Mouse (Mus musculus): Measurements from ENCODE around the gene Tnxb.

The Tnxb gene

GRCm38 (mm10) chr17:34643944-34644343 is 26.4 kb upstream of the Tnxb start:
- no peak for DNase-seq (ENCODE audit: low spot score)

DNA sequence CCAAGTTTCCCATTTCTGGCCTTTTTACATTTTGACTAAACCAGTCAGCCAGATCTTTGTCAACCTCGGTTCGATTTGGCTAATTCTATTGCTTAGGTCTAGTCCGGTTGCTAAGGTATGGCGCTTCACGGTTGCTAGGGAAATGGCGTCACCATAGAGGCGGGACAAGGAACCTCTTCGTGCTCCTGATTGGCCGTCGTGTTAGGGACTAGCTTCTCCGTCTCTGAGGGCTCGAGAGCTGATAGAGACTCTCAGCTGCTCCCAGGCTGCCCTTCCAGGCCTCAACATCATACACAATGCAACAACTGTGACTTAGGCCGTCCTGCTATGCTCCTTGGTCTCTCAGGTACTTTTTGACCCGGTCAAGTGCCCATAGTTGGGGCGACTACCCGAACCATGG is 25.7 kb upstream of the Tnxb start, which contains the start of gene Fkbpl:
Gene Fkbpl (plus strand): TSS at position 157 of the 400 bp plus-strand sequence.
- peak; percentile 92 for DNase-seq (ENCODE audit: low spot score)

GRCm38 (mm10) chr17:34645256-34645829 is 25.0 kb upstream of the Tnxb start:
- DNase-seq (ENCODE audit: low spot score): no peak

DNA sequence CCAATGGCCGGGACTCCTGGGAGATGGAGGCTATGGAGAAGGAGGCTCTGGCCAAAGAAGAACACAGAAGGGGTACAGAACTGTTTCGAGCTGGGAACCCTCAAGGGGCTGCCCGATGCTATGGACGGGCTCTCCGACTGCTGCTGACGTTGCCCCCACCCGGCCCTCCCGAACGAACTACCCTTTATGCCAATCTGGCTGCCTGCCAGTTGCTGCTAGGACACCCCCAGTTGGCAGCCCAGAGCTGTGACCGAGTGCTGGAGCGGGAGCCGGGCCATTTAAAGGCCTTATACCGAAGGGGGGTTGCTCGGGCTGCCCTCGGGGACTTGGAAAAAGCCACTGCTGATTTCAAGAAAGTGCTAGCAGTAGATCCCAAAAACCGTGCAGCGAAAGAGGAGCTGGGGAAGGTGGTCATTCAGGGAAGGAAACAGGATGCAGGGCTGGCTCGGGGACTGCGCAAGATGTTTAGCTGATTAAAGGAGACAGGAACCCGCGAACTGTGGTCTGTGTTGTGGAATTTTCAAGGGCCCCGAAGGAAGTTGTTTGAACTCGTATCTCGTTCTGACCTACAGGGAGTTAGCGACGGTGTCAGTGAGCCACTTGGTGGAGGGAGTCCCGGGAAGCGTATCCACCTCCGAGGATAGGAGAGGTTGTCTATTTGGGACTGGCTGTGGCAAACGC is 24.4 kb upstream of the Tnxb start:
- DNase-seq (ENCODE audit: low spot score): no peak

- DNase-seq (ENCODE audit: low spot score): peak; percentile 97
These were observed 23.2 kb upstream of the Tnxb start, which contains the start of gene Atf6b for GRCm38 (mm10) chr17:34646906-34647787. Atf6b (plus strand) TSS chr17:34647146.

GRCm38 (mm10) chr17:34648141-34648890 is 22.0 kb upstream of the Tnxb start:
- no peak for DNase-seq (ENCODE audit: low spot score)

DNA sequence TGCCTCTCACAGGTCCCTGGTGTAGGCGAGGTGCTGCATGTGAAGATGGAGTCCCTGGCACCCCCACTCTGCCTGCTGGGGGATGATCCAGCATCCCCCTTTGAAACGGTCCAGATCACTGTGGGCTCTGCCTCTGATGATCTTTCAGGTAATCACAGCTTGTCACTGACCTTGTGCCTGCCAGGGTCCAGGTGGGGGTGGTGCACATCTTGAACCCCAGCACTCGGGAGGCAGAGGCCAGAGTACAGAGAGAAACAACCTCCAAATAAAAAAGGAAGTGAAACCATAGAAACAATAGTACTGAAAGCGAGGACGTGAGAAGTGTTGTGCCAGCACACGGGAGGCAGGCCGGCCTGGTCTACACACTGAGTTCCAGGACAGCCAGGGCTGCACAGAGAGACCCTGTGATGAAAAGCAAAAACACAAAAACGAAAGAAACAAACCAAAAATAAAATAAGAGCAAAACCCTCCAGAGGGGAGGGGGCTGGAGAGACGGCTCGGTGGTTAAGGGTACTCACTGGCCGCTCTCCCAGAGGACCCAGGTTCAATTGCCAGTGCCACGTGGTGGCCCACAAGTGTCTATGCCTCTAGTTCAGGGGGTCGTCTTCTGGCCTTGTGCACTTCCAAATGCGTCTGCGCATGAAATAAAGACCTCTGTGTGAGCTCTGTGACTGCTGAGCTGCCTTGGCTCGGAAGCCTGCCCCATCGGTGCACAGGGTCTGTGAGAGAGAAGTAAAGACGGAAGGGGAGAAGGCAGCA is 21.1 kb upstream of the Tnxb start:
- DNase-seq (ENCODE audit: low spot score): no peak

DNA sequence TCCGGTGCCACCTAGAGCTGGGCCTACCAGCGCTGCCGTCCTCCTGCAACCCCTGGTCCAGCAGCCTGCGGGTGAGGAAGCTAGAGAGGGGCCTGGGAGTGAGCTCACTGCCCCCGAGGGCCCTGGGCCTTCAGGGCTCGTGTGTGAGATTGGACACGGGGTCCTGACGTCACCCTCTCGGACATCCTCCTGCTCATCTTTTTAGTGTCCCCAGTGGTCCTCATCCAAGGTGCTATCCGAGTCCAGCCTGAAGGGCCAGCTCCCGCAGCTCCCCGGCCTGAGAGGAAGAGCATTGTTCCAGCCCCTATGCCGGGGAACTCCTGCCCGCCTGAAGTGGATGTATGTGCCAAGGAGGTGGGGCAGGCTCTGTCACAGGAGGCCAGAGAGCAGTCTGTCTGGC is 19.6 kb upstream of the Tnxb start:
- DNase-seq (ENCODE audit: low spot score): no peak

- DNase-seq (ENCODE audit: low spot score): no peak
These were observed 18.7 kb upstream of the Tnxb start for GRCm38 (mm10) chr17:34651507-34652221.

- no peak for DNase-seq (ENCODE audit: low spot score)
These were observed 17.8 kb upstream of the Tnxb start for GRCm38 (mm10) chr17:34652546-34652945.

GRCm38 (mm10) chr17:34652985-34653384 is 17.4 kb upstream of the Tnxb start:
- DNase-seq (ENCODE audit: low spot score): no peak

DNA sequence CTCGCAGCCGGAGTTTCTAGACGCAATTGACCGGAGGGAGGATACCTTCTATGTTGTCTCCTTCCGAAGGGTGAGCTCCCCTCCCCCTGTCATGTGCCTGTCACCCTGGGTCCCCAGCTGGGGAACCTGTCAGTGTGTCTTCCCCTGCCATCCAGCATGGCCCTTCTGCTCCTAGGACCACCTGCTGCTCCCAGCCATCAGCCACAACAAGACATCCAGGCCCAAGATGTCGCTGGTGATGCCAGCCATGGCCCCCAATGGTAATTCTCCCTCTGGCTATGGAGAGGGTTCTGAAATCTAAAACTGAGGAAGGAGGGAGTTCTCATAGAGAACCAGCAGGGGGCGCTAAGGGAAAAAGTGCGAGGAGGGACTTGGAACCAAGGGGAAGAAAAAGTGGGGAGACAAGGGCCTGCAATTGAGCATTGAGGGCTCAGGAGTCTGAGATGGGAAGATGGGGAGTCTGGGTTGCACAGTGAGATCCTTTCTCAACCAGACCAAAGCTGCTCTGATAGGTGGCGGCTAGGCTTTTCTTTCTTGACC is 16.5 kb upstream of the Tnxb start:
- no peak for DNase-seq (ENCODE audit: low spot score)

DNA sequence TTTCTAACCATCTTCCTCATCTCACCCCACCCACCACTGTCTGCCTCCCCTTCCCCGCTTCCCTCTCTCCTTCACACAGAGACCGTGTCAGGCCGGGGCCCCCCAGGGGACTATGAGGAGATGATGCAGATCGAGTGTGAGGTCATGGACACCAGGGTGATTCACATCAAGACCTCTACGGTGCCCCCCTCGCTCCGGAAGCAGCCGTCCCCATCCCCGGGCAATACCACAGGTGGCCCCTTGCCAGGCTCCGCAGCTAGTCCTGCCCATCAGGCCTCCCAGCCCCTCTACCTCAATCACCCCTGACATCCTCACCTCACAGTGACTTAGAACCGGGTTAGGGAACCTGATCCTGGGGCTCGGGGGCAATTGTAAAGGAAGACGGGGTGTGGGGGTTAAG is 15.9 kb upstream of the Tnxb start:
- no peak for DNase-seq (ENCODE audit: low spot score)

DNA sequence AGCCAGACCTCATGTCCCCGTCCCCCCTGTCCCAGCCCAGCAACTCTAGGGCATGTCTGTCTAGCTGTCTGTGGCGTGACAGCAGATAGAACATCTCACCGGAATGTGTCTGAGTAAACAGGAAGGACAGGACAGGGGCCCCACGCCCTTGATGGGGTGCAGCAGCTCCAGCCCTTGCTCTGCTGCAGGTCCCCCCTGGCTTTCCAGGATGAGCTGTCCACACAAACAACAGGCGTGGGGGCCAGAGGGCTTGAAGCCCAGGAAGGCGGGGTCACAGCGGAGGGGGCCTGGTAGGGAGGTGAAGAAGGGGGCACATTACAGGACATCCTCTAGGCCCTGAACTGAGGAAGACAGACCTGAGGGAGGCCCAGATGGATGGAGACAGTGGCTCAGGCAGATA is 15.2 kb upstream of the Tnxb start:
- no peak for DNase-seq (ENCODE audit: low spot score)

- DNase-seq (ENCODE audit: low spot score): peak; percentile 83
These were observed 14.7 kb upstream of the Tnxb start for GRCm38 (mm10) chr17:34655581-34655991.

- DNase-seq (ENCODE audit: low spot score): no peak
These were observed 13.7 kb upstream of the Tnxb start for GRCm38 (mm10) chr17:34656666-34657065.

DNA sequence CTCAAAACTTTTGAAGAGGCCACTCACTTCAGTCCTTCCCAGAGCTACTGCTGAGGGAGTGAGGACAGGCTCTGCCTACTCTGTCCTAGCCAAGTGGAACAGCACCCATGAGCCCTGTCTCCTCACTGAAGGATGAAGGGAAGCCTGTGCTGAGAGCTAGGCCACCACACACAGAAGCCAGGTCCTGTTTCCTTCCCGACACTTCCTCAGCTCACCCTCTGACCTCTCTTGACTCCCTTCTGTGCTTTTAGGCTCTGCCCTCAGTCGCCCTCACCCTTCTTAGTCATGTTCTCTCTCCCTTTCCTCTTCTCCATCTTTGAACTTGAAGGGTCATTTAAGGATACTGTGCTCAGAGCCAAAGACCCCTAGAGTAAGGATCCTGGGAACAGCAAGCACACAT is 13.1 kb upstream of the Tnxb start:
- DNase-seq (ENCODE audit: low spot score): no peak

DNA sequence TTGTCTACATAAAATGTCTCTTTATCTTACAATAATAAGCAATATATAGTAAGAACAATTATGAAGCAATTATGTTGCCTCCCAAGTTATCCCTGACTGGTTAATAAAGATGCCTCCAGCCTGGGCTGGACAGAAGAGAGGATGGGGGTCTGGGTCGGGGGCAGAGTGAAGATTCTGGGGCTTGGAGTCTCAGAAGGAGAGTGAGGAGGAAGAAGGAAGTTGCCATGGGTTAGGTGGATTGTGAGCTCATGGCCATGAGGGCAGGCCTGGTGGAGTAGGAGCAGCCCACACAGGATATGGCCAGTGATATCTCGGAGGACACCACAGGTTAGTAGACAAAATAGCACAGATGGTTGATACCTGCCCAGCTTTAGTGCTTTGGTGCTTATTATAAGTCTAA is 12.2 kb upstream of the Tnxb start:
- no peak for DNase-seq (ENCODE audit: low spot score)

- no peak for DNase-seq (ENCODE audit: low spot score)
These were observed 11.7 kb upstream of the Tnxb start for GRCm38 (mm10) chr17:34658591-34658990.

- no peak for DNase-seq (ENCODE audit: low spot score)
These were observed 11.0 kb upstream of the Tnxb start for GRCm38 (mm10) chr17:34659181-34659896.

All from ovary, adult 18-20 months (tissue).